Mouse (Mus musculus) CH12.LX (cell line): ENCODE results near the gene Mgat5b. TPM values are rescaled to one million over a fixed set of nuclear protein-coding genes. Genes with fewer than 3 reads are reported as not detected.

ENCODE experiments used
- DNase-seq: peaks from one replicate; pipeline ENCODE4 v3.0.0-alpha.2; 2013; ENCODE audit errors: extremely low read depth
- H3K27ac ChIP-seq: 2 replicates; pipeline ENCODE4 v1.5.1; 2012; ENCODE audit warnings: low read depth, mild to moderate bottlenecking, control low read depth, moderate library complexity; ENCODE audit not compliant: insufficient read depth
- H3K27me3 ChIP-seq: replicated peaks from 2 replicates; pipeline ENCODE3; 2012; ENCODE audit warnings: inconsistent platforms
- H3K36me3 ChIP-seq, 2 experiments: replicated peaks in 1 of 2; 2 replicates each; pipeline versions ENCODE3 to v1.6.1; 2012; ENCODE audit warnings: inconsistent platforms in 1 of 2, low read length in 1 of 2, mild to moderate bottlenecking in 1 of 2, mixed read lengths in 1 of 2, moderate library complexity in 1 of 2; ENCODE audit not compliant: control insufficient read depth in 1 of 2, insufficient read depth in 1 of 2
- H3K4me1 ChIP-seq, 2 experiments: 2 replicates each; pipeline ENCODE4 v1.6.1; 2012; ENCODE audit warnings: inconsistent platforms in 1 of 2, moderate library complexity in 1 of 2; ENCODE audit not compliant: insufficient read depth in 2 of 2, control insufficient read depth in 1 of 2
- H3K4me2 ChIP-seq: 2 replicates; pipeline ENCODE4 v1.6.1; 2012; ENCODE audit warnings: low read depth, mild to moderate bottlenecking, control low read depth; ENCODE audit not compliant: poor library complexity, insufficient read depth, severe bottlenecking
- H3K4me3 ChIP-seq, 3 experiments: fragments of 150-350 bp in 1 of 3; sonication (generic) in 1 of 3; replicated peaks in 1 of 3; 2 replicates each; pipeline versions ENCODE3 to v1.5.1; 2011 to 2012; ENCODE audit warnings: low read depth in 2 of 3, low read length in 2 of 3, mild to moderate bottlenecking in 2 of 3, moderate library complexity in 2 of 3, control low read depth in 1 of 3, improper control_type of control experiment in 1 of 3, inconsistent platforms in 1 of 3, mixed read lengths in 1 of 3; ENCODE audit not compliant: poor library complexity in 1 of 3
- H3K79me2 ChIP-seq: replicated peaks from 2 replicates; pipeline ENCODE4 v1.6.1; 2012; ENCODE audit warnings: mild to moderate bottlenecking, moderate library complexity; ENCODE audit not compliant: control insufficient read depth, poor library complexity, insufficient read depth, severe bottlenecking; ENCODE audit errors: extremely low read depth
- H3K9ac ChIP-seq: 2 replicates; pipeline ENCODE4 v1.6.1; 2012; ENCODE audit warnings: low read depth, mild to moderate bottlenecking, control low read depth, moderate library complexity; ENCODE audit not compliant: insufficient read depth
- H3K9me3 ChIP-seq: replicated peaks from 2 replicates; pipeline ENCODE3; 2012; ENCODE audit warnings: low read length, inconsistent platforms, mixed read lengths
- CHD2 ChIP-seq: IDR thresholded peaks from 2 replicates; pipeline ENCODE4 v1.6.1; 2011; ENCODE audit warnings: low read length, improper control_type of control experiment
- CTCF ChIP-seq, 2 experiments: IDR thresholded peaks in 1 of 2; conservative IDR thresholded peaks in 1 of 2; 2 replicates each; pipeline ENCODE4 v1.5.1; 2011 to 2012; ENCODE audit warnings: low read depth in 2 of 2, low read length in 2 of 2, improper control_type of control experiment in 1 of 2, inconsistent platforms in 1 of 2, mild to moderate bottlenecking in 1 of 2, moderate library complexity in 1 of 2
- E2F4 ChIP-seq: IDR thresholded peaks from 2 replicates; pipeline ENCODE4 v1.6.1; 2011; ENCODE audit warnings: low read depth, low read length, improper control_type of control experiment; ENCODE audit not compliant: insufficient replicate concordance
- ELF1 ChIP-seq: IDR thresholded peaks from 2 replicates; pipeline ENCODE4 v1.6.1; 2014; ENCODE audit warnings: low read depth, mild to moderate bottlenecking, inconsistent platforms, low read length, improper control_type of control experiment
- ETS1 ChIP-seq: conservative IDR thresholded peaks from 2 replicates; pipeline ENCODE4 v1.6.1; 2012; ENCODE audit warnings: low read depth, mild to moderate bottlenecking, inconsistent platforms, low read length, improper control_type of control experiment, moderate library complexity
- JUN ChIP-seq: IDR thresholded peaks from 2 replicates; pipeline ENCODE4 v1.6.1; 2011; ENCODE audit warnings: low read depth, mild to moderate bottlenecking, low read length, improper control_type of control experiment, moderate library complexity; ENCODE audit not compliant: insufficient read depth
- MAFK ChIP-seq: IDR thresholded peaks from 2 replicates; pipeline ENCODE4 v1.6.1; 2011; ENCODE audit warnings: low read length, improper control_type of control experiment; ENCODE audit not compliant: insufficient replicate concordance
- MAZ ChIP-seq: IDR thresholded peaks from 2 replicates; pipeline ENCODE4 v1.6.1; 2012; ENCODE audit warnings: low read depth, mild to moderate bottlenecking, inconsistent platforms, low read length, improper control_type of control experiment, moderate library complexity
- MXI1 ChIP-seq: IDR thresholded peaks from 2 replicates; pipeline ENCODE4 v1.6.1; 2011; ENCODE audit warnings: mild to moderate bottlenecking, low read depth, low read length, improper control_type of control experiment
- NRF1 ChIP-seq: IDR thresholded peaks from 2 replicates; pipeline ENCODE4 v1.6.1; 2014; ENCODE audit warnings: low read depth, mild to moderate bottlenecking, inconsistent platforms, low read length, improper control_type of control experiment, moderate library complexity
- POLR2A ChIP-seq: IDR thresholded peaks from 2 replicates; pipeline ENCODE4 v1.6.1; 2011; ENCODE audit warnings: low read depth, mild to moderate bottlenecking, improper control_type of control experiment, low read length
- RAD21 ChIP-seq: IDR thresholded peaks from 2 replicates; pipeline ENCODE4 v1.6.1; 2011; ENCODE audit warnings: low read depth, mild to moderate bottlenecking, low read length, improper control_type of control experiment, moderate library complexity
- SIN3A ChIP-seq: IDR thresholded peaks from 2 replicates; pipeline ENCODE4 v1.6.1; 2012; ENCODE audit warnings: low read length, improper control_type of control experiment, inconsistent platforms
- TBP ChIP-seq: conservative IDR thresholded peaks from 2 replicates; pipeline ENCODE4 v1.6.1; 2011; ENCODE audit warnings: low read depth, low read length, improper control_type of control experiment
- UBTF ChIP-seq: IDR thresholded peaks from 2 replicates; pipeline ENCODE4 v1.6.1; 2012; ENCODE audit warnings: low read depth, mild to moderate bottlenecking, inconsistent platforms, low read length, improper control_type of control experiment, moderate library complexity
- ZNF384 ChIP-seq: IDR thresholded peaks from 2 replicates; pipeline ENCODE4 v1.6.1; 2012; ENCODE audit warnings: low read depth, low read length, improper control_type of control experiment, inconsistent platforms
- dilution Hi-C: fragments of 300-500 bp; cut with MboI; formaldehyde crosslinking; loops from 2 replicates; pipeline ENCODE4 v1.14.3; 2020; ENCODE audit warnings: low sequenced_read_pairs; ENCODE audit not compliant: extremely low pct_unique_long_range_greater_than_20kb, extremely low pct_ligation_motif_present
- in situ Hi-C: fragments of 300-500 bp; cut with MboI; formaldehyde crosslinking; loops from 3 replicates; pipeline ENCODE4 v1.14.3; 2019; ENCODE audit warnings: low sequenced_read_pairs, low pct_ligation_motif_present, low pct_unique_long_range_greater_than_20kb, mixed read lengths
- polyA plus RNA-seq: library from polyadenylated mRNA; unstranded; fragments of >175 nt; gene quantifications from 2 replicates; pipeline ENCODE4 v1.2.1, GENCODE M21; 2012; ENCODE audit warnings: low read depth; ENCODE audit not compliant: insufficient read length
- total RNA-seq, 2 experiments: library from RNA; depleted of rRNA; stranded (reverse); fragments of 300-350 nt in 1 of 2; fragments of >200 nt in 1 of 2; gene quantifications; 2 replicates each; pipeline ENCODE4 v1.2.3; 2012 to 2014

Gene Mgat5b
- total and polyA plus RNA-seq, 3 experiments, result not detected

DNA sequence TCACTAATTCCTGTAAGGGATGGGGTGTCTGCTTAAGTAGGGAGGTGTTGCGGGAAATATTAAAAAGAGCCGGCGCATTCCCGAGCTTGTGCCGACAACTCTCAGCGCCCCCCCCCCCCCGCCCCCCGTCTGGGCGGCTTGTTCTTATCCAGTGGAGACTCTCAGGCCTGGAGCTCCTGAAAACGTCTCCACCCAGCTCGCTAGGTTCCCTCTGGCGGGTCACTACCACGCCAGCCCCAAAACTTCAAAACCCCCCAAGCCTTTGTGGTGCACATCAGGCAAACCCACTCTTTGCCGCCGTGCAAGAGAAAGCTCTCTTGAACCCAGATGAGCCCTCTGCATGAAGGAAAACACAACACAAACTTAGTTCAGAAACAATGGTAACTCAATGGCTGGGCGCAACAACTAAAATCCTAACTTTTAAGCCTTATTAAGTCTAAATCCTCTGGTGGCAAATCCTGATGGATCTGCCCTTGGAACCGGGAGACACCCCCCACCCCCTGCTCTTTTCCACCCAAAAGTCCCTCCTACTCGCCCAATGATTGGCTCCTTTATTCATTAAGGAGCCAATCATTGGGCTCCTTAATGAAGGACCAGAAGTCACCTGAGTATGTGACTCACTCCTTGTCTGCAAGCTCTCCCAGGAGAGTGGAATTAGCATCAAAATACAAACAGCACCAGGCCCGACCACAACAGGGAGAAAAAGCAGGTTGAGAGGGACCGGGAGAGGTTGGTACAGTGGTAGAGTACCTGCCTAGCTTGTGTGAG lies 21.6 kb downstream of the Mgat5b start:
- DNase-seq, result no peak
- no peaks in the 10 kb centered on the region for H3K9me3 ChIP-seq
- H3K4me3 ChIP-seq, result no peak overlapping the region
- TF ChIP-seq CTCF (conservative IDR thresholded peaks at IDR 0.05 in 1 of 2, IDR thresholded peaks at IDR 0.05 in 1 of 2; ENCODE audit: low read depth in 2 of 2, low read length in 2 of 2), result no peak
- TF ChIP-seq JUN, result no peak
- TF ChIP-seq NRF1, result no peak
- no peak for TF ChIP-seq SIN3A
- no peak for TF ChIP-seq UBTF
- TF ChIP-seq MAFK, result no peak
- TF ChIP-seq E2F4, result no peak
- TF ChIP-seq ELF1, result no peak
- TF ChIP-seq RAD21, result no peak
- TF ChIP-seq MAZ, result no peak
- no peak for TF ChIP-seq MXI1
- no peaks in the 10 kb centered on the region for H3K4me1 ChIP-seq
- no peak overlapping the region for H3K27ac ChIP-seq
- H3K9ac ChIP-seq, result no peak overlapping the region
- dilution Hi-C loops, result no loop called here
- H3K36me3 ChIP-seq, result no peaks in the 10 kb centered on the region
- H3K27me3 ChIP-seq, result peaks cover 75% of the 10 kb centered on the region
- H3K4me2 ChIP-seq, result no peak overlapping the region
- in situ Hi-C loops, result no loop called here
- no peaks in the 10 kb centered on the region for H3K79me2 ChIP-seq

- Histone ChIP-seq H3K27ac (no peak overlapping the region), H3K9me3 (no peaks in the 10 kb centered on the region), H3K79me2 (no peaks in the 10 kb centered on the region), H3K36me3 (no peaks in the 10 kb centered on the region), H3K9ac (no peak overlapping the region), H3K27me3 (peaks cover 65% of the 10 kb centered on the region), H3K4me2 (no peak overlapping the region), H3K4me3 (no peak overlapping the region), H3K4me1 (0 out of 4 replicates have a peak, but pooled peaks cover 0 to 4% of the 10 kb centered on the region in 2 experiments)
- DNase-seq, result no peak
- in situ Hi-C loops, result no loop called here
- no peak for TF ChIP-seq TBP
- no peak for TF ChIP-seq ETS1
- TF ChIP-seq CHD2, result no peak
- TF ChIP-seq POLR2A, result no peak
- TF ChIP-seq CTCF (conservative IDR thresholded peaks at IDR 0.05 in 1 of 2, IDR thresholded peaks at IDR 0.05 in 1 of 2; ENCODE audit: low read depth in 2 of 2, low read length in 2 of 2), result no peak
- TF ChIP-seq ZNF384, result no peak
- TF ChIP-seq E2F4, result no peak
- TF ChIP-seq NRF1, result no peak
- dilution Hi-C loops, result no loop called here
Measured at GRCm38 (mm10) chr11:116944346-116944745, 25.7 kb downstream of the Mgat5b start.
